Mouse (Mus musculus): ENCODE measurements around the gene Clcn2. TPM values are rescaled to one million over a fixed set of nuclear protein-coding genes. Genes with fewer than 3 reads are reported as not detected.

Gene Clcn2
- polyA plus RNA-seq, 1 experiment = not detected

- Histone ChIP-seq H3K4me3 (ENCODE audit: insufficient read depth, low read depth, low read length) (peak overlapping the region; percentile 77), H3K4me1 (ENCODE audit: control insufficient read depth, insufficient read depth, low read length) (peaks cover 25% of the 10 kb centered on the region), H3K27ac (ENCODE audit: insufficient read depth, low read depth, low read length) (peak overlapping the region; percentile 43)
- WGBS = 5% methylated on average over 12 of the region's 12 CpGs
- TF ChIP-seq CTCF (IDR thresholded peaks at IDR 0.05; ENCODE audit: insufficient read depth, low read depth, low read length) (no peak), POLR2A (IDR thresholded peaks at IDR 0.05; ENCODE audit: insufficient read depth, low read depth, low read length) (no peak)
These were observed 2.0 kb downstream of the Clcn2 start for GRCm38 (mm10) chr16:20715566-20715965.

- Histone ChIP-seq H3K4me3 (ENCODE audit: insufficient read depth, low read depth, low read length) (peak overlapping the region; percentile 77), H3K4me1 (ENCODE audit: control insufficient read depth, insufficient read depth, low read length) (peaks cover 25% of the 10 kb centered on the region), H3K27ac (ENCODE audit: insufficient read depth, low read depth, low read length) (no peak overlapping the region)
- WGBS = 74% methylated on average over 2 of the region's 2 CpGs
- TF ChIP-seq CTCF (IDR thresholded peaks at IDR 0.05; ENCODE audit: insufficient read depth, low read depth, low read length) = no peak
- TF ChIP-seq POLR2A (IDR thresholded peaks at IDR 0.05; ENCODE audit: insufficient read depth, low read depth, low read length) = no peak
These were observed 2.4 kb downstream of the Clcn2 start for GRCm38 (mm10) chr16:20715161-20715560.

GRCm38 (mm10) chr16:20714307-20715080 is 3.1 kb downstream of the Clcn2 start:
- H3K4me1 ChIP-seq (ENCODE audit: control insufficient read depth, insufficient read depth, low read length) = peaks cover 25% of the 10 kb centered on the region
- H3K27ac ChIP-seq (ENCODE audit: insufficient read depth, low read depth, low read length) = no peak overlapping the region
- peak overlapping the region; percentile 77; the same call in 1 of the 2 replicates for H3K4me3 ChIP-seq (ENCODE audit: insufficient read depth, low read depth, low read length)
- no peak for TF ChIP-seq CTCF (IDR thresholded peaks at IDR 0.05; ENCODE audit: insufficient read depth, low read depth, low read length)
- no peak for TF ChIP-seq POLR2A (IDR thresholded peaks at IDR 0.05; ENCODE audit: insufficient read depth, low read depth, low read length)
- WGBS = 48% methylated on average over 11 of the region's 11 CpGs

GRCm38 (mm10) chr16:20712889-20713288 is 4.7 kb downstream of the Clcn2 start:
- TF ChIP-seq CTCF (IDR thresholded peaks at IDR 0.05; ENCODE audit: insufficient read depth, low read depth, low read length) (no peak), POLR2A (IDR thresholded peaks at IDR 0.05; ENCODE audit: insufficient read depth, low read depth, low read length) (no peak)
- Histone ChIP-seq H3K27ac (ENCODE audit: insufficient read depth, low read depth, low read length) (no peak overlapping the region), H3K4me3 (ENCODE audit: insufficient read depth, low read depth, low read length) (no peak overlapping the region), H3K4me1 (ENCODE audit: control insufficient read depth, insufficient read depth, low read length) (peaks cover 24% of the 10 kb centered on the region)
- 85% methylated on average over 7 of the region's 7 CpGs for WGBS

- peaks cover 30% of the 10 kb centered on the region for H3K4me1 ChIP-seq (ENCODE audit: control insufficient read depth, insufficient read depth, low read length)
- H3K27ac ChIP-seq (ENCODE audit: insufficient read depth, low read depth, low read length) = no peak overlapping the region
- WGBS = 80% methylated on average over 9 of the region's 9 CpGs
These were observed 5.4 kb downstream of the Clcn2 start for GRCm38 (mm10) chr16:20712190-20712589.

GRCm38 (mm10) chr16:20710810-20711209 is 6.7 kb downstream of the Clcn2 start:
- H3K4me3 ChIP-seq (ENCODE audit: insufficient read depth, low read depth, low read length) = no peak overlapping the region
- no peak overlapping the region for H3K27ac ChIP-seq (ENCODE audit: insufficient read depth, low read depth, low read length)
- H3K4me1 ChIP-seq (ENCODE audit: control insufficient read depth, insufficient read depth, low read length) = peaks cover 35% of the 10 kb centered on the region
- TF ChIP-seq POLR2A (IDR thresholded peaks at IDR 0.05; ENCODE audit: insufficient read depth, low read depth, low read length) (no peak), CTCF (IDR thresholded peaks at IDR 0.05; ENCODE audit: insufficient read depth, low read depth, low read length) (no peak)
- 72% methylated on average over 4 of the region's 4 CpGs for WGBS

More at GRCm38 (mm10) chr16:20712190-20712589, 5.4 kb downstream of the Clcn2 start:
- no peak for TF ChIP-seq POLR2A (IDR thresholded peaks at IDR 0.05; ENCODE audit: insufficient read depth, low read depth, low read length)
- TF ChIP-seq CTCF (IDR thresholded peaks at IDR 0.05; ENCODE audit: insufficient read depth, low read depth, low read length) = no peak
- no peak overlapping the region for H3K4me3 ChIP-seq (ENCODE audit: insufficient read depth, low read depth, low read length)

- TF ChIP-seq POLR2A (IDR thresholded peaks at IDR 0.05; ENCODE audit: insufficient read depth, low read depth, low read length) (no peak), CTCF (IDR thresholded peaks at IDR 0.05; ENCODE audit: insufficient read depth, low read depth, low read length) (no peak)
- no peak overlapping the region for H3K4me3 ChIP-seq (ENCODE audit: insufficient read depth, low read depth, low read length)
- H3K27ac ChIP-seq (ENCODE audit: insufficient read depth, low read depth, low read length) = no peak overlapping the region
- peaks cover 35% of the 10 kb centered on the region for H3K4me1 ChIP-seq (ENCODE audit: control insufficient read depth, insufficient read depth, low read length)
- WGBS = 93% methylated on average over 11 of the region's 11 CpGs
These were observed 7.2 kb downstream of the Clcn2 start for GRCm38 (mm10) chr16:20710370-20710769.

- peak; percentile 76 for TF ChIP-seq CTCF (IDR thresholded peaks at IDR 0.05; ENCODE audit: insufficient read depth, low read depth, low read length)
- TF ChIP-seq POLR2A (IDR thresholded peaks at IDR 0.05; ENCODE audit: insufficient read depth, low read depth, low read length) = no peak
- Histone ChIP-seq H3K4me3 (ENCODE audit: insufficient read depth, low read depth, low read length) (no peak overlapping the region), H3K27ac (ENCODE audit: insufficient read depth, low read depth, low read length) (no peak overlapping the region), H3K4me1 (ENCODE audit: control insufficient read depth, insufficient read depth, low read length) (peaks cover 24% of the 10 kb centered on the region)
- 76% methylated on average over 19 of the region's 19 CpGs for WGBS
These were observed 8.4 kb downstream of the Clcn2 start for GRCm38 (mm10) chr16:20708939-20709734.
